Mouse (Mus musculus) heart, embryonic 13.5 days (tissue): ENCODE measurements around the gene Trim17. TPM values are rescaled to one million over a fixed set of nuclear protein-coding genes. Genes with fewer than 3 reads are reported as not detected.
A peak's percentile ranks its signal among the peaks of the same experiment; 100 is the strongest.

Experiments
- ATAC-seq: fragments of 200-750 bp; cut with Nextera tagmentation; 2 replicates; pipeline ENCODE4 v1.8.0; 2017; ENCODE audit warnings: moderate TSS enrichment; ENCODE audit not compliant: insufficient number of reproducible peaks, low FRiP score, low TSS enrichment; ENCODE audit errors: extremely low read depth
- H3K27ac ChIP-seq: fragments of 300-500 bp; sonication (generic); replicated peaks from 2 replicates; pipeline ENCODE4 v1.5.1; 2015; ENCODE audit warnings: moderate library complexity, mild to moderate bottlenecking, inconsistent platforms
- H3K27me3 ChIP-seq: fragments of 300-500 bp; sonication (generic); replicated peaks from 2 replicates; pipeline ENCODE4 v1.6.1; 2015; ENCODE audit warnings: mild to moderate bottlenecking, inconsistent platforms
- H3K36me3 ChIP-seq: fragments of 300-500 bp; sonication (generic); 2 replicates; pipeline ENCODE4 v1.6.1; 2015; ENCODE audit warnings: mild to moderate bottlenecking, inconsistent platforms
- H3K4me1 ChIP-seq: fragments of 300-500 bp; sonication (generic); 2 replicates; pipeline ENCODE4 v1.6.1; 2015; ENCODE audit warnings: inconsistent platforms
- H3K4me2 ChIP-seq: fragments of 300-500 bp; sonication (generic); 2 replicates; pipeline ENCODE4 v1.6.1; 2015; ENCODE audit warnings: inconsistent platforms, mild to moderate bottlenecking, moderate library complexity
- H3K4me3 ChIP-seq: fragments of 300-500 bp; sonication (generic); 2 replicates; pipeline ENCODE4 v1.5.1; 2015; ENCODE audit warnings: moderate library complexity, mild to moderate bottlenecking, inconsistent platforms
- H3K9ac ChIP-seq: fragments of 300-500 bp; sonication (generic); 2 replicates; pipeline ENCODE4 v1.6.1; 2015; ENCODE audit warnings: inconsistent platforms, mild to moderate bottlenecking, moderate library complexity
- H3K9me3 ChIP-seq: fragments of 300-500 bp; sonication (generic); 2 replicates; pipeline ENCODE4 v1.6.1; 2016; ENCODE audit warnings: inconsistent platforms
- WGBS: fragments of 180-500 bp; shearing (Covaris S2); methylation state at CpG from one replicate; pipeline ENCODE4 v1.1.7; 2015; ENCODE audit warnings: mixed read lengths; 5-methylcytosine and 5-hydroxymethylcytosine counted together
- polyA plus RNA-seq: library from polyadenylated mRNA; unstranded; fragments of >200 nt; fragmentation: Nextera tagmentation; extraction: Ambion mirVana; gene quantifications from 2 replicates; pipeline ENCODE4 v1.2.1, GENCODE M21; 2015

The Trim17 gene
- polyA plus RNA-seq, 1 experiment from 2014 or later = 0.76 TPM

DNA sequence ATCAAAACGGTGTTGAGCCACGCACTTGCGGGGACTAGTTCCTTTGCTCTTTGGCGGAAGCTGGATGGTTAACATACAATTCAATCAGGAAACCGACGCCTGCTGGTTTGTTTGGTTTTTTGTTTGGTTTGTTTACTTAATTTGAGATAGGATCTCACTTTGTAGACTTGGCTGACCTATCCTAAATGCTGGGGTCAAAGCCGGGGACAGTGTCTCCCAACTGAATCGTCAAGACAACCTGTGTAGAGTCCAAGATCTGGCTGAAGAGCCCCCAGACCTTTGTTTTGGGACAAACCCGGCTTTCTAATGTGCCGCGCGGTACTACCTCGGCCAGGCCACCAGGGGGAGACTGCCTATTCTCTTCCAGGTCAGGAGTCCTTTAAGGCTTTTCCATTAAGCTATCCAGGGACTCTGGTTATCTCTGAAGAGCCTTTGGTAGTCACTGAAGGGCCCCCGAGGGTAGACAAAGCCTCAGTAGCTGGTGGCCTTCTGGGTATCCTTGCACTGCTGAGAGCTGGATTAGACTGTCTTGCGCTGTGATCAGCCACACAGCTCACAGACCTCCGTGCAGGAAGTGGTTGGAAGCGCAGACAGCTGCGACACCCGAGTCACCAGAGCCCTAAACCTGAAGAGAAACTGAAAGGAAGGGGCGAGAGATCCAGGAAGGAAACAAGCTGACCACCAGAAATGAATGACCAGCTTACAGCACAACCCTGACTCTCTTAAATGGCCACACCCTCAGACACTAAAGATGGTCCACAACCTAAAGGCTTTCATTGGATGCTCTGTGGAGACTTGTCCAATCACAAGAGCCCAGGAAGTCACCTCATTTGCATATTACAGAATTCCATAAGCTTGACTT, 26.5 kb upstream of the Trim17 start:
- peak overlapping the region; percentile 61 for H3K27ac ChIP-seq
- H3K4me3 ChIP-seq = peak overlapping the region; percentile 40
- 0 out of 2 replicates have a peak, but pooled peaks cover 2% of the 10 kb centered on the region for H3K27me3 ChIP-seq
- H3K9me3 ChIP-seq = no peaks in the 10 kb centered on the region
- H3K4me2 ChIP-seq = peak overlapping the region; percentile 63
- peak; percentile 24; the same call in 1 of the 2 replicates for ATAC-seq
- peak overlapping the region; percentile 63 for H3K9ac ChIP-seq
- peaks cover 12% of the 10 kb centered on the region for H3K4me1 ChIP-seq
- H3K36me3 ChIP-seq = peaks cover 23% of the 10 kb centered on the region
- 15% methylated on average over 20 of the region's 20 CpGs for WGBS

DNA sequence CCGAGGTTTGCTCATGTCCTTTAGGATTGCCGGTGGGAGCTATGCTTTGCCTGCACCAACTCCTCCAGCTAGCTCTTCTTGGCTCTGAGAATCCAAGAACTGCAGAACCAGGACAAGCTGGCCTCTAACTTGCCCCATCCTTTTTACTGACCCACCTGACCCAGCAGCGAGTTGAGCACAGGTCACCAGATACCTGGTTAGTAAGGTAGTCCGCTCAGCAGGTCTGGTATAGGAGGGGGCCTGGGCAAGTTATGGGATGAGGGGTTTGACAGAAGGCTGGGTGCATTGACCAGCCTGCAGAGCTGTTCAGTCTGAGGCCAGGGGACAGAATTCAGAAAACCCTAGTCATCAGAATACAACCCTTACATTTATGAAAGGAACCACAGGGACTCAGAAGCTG, 25.4 kb upstream of the Trim17 start:
- WGBS = 57% methylated on average over 4 of the region's 4 CpGs
- Histone ChIP-seq H3K4me2 (no peak overlapping the region), H3K9me3 (no peaks in the 10 kb centered on the region), H3K36me3 (peaks cover 33% of the 10 kb centered on the region), H3K27me3 (0 out of 2 replicates have a peak, but pooled peaks cover 2% of the 10 kb centered on the region), H3K4me3 (no peak overlapping the region), H3K9ac (no peak overlapping the region), H3K4me1 (peaks cover 12% of the 10 kb centered on the region), H3K27ac (no peak overlapping the region)
- ATAC-seq = no peak

DNA sequence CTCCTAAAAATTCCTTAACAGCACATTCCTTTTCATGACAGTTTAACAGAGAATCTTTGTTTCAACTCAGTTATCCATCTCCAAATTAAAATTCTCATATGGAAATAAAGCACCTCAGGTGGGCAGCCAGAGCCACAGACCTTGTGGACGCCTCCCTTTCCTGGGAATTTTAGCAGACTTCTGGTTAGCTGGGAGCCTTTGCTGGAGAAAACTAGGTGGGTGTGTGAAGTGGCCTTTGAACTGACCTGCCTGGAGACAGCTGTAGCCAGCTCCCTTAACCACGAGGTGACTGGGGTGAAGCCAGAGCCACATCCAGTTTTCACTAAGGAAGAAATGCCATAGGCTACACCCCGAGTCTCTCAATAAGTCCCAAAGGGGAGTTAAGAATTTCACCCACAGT, 24.8 kb upstream of the Trim17 start:
- Histone ChIP-seq H3K4me1 (peaks cover 12% of the 10 kb centered on the region), H3K9me3 (no peaks in the 10 kb centered on the region), H3K27me3 (0 out of 2 replicates have a peak, but pooled peaks cover 2% of the 10 kb centered on the region), H3K4me3 (no peak overlapping the region), H3K9ac (0 out of 2 replicates have a peak overlapping the region, but pooled peaks have one; percentile 1), H3K4me2 (no peak overlapping the region), H3K36me3 (peaks cover 39% of the 10 kb centered on the region), H3K27ac (no peak overlapping the region)
- WGBS = 59% methylated on average over 3 of the region's 3 CpGs
- no peak for ATAC-seq

DNA sequence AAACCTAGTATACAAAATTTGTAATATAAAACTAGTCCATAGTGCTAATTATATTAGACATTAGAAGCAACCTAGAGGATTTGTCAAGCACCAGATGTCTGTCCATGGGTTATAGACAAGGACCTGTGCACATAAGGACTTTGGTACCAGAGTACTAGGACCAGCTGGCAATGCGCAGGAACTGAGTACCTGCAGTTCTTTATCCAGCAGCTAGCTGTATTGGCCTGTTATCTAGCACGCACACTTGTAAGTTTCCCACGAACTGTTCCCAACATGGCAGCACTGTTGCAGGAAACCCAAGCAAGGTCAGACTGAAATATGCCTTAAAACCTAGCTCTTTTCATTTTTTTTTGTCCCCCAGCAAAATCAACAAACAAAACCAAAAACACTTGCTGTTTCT, 24.2 kb upstream of the Trim17 start:
- Histone ChIP-seq H3K9me3 (no peaks in the 10 kb centered on the region), H3K9ac (no peak overlapping the region), H3K4me1 (peaks cover 12% of the 10 kb centered on the region), H3K27me3 (0 out of 2 replicates have a peak, but pooled peaks cover 2% of the 10 kb centered on the region), H3K27ac (no peak overlapping the region), H3K4me2 (no peak overlapping the region), H3K36me3 (peaks cover 44% of the 10 kb centered on the region), H3K4me3 (no peak overlapping the region)
- 72% methylated on average over 3 of the region's 3 CpGs for WGBS
- no peak for ATAC-seq

DNA sequence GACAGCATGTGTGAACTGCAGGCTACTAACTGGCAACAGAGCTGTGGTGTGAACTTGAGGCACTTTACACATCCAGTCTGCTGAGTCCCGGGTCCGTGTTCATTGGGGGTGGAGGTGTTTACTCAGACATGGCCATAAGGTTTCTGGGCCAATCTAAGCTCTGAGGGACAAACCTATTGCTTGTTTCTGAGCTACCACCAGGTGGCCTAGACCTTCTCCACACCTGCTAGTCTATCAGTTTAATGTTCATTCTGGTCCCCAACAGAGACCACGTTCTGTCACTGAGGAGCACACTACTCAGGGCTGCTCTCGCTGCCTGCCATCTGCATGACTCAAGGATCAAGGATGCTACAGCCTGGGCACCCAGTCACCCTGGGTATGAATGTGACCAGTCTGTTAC, 22.9 kb upstream of the Trim17 start:
- Histone ChIP-seq H3K4me1 (peaks cover 17% of the 10 kb centered on the region), H3K27me3 (no peaks in the 10 kb centered on the region), H3K27ac (no peak overlapping the region), H3K9ac (no peak overlapping the region), H3K4me2 (no peak overlapping the region), H3K36me3 (peaks cover 56% of the 10 kb centered on the region), H3K4me3 (no peak overlapping the region), H3K9me3 (no peaks in the 10 kb centered on the region)
- 77% methylated on average over 4 of the region's 4 CpGs for WGBS
- ATAC-seq = no peak

DNA sequence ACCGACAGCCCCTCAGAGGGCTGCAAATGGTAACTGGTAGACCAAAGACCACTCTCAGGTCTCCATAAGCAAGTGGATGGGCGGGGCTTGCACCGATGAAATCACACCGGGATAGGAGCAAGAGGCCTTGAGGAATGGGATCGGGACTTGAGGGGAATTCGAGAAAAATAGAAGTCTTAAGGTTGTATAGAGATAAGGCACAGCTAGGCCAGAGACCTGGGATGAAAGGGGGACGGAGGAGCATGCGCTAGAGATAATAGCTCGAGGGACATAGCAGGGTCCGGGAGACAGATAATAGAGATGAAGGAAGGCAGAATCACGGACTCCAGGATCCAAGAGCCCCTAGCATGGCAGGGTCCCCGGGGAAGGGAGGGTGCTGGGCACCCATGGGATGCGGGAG, 16.6 kb upstream of the Trim17 start:
- H3K4me3 ChIP-seq = peak overlapping the region; percentile 88
- peak overlapping the region; percentile 88 for H3K27ac ChIP-seq
- peaks cover 26% of the 10 kb centered on the region for H3K4me1 ChIP-seq
- ATAC-seq = no peak
- H3K9me3 ChIP-seq = no peaks in the 10 kb centered on the region
- peak overlapping the region; percentile 93 for H3K4me2 ChIP-seq
- peaks cover 39% of the 10 kb centered on the region for H3K36me3 ChIP-seq
- H3K9ac ChIP-seq = peak overlapping the region; percentile 96
- peaks cover 4% of the 10 kb centered on the region; the same call in 1 of the 2 replicates for H3K27me3 ChIP-seq
- 1% methylated on average over 13 of the region's 13 CpGs for WGBS

DNA sequence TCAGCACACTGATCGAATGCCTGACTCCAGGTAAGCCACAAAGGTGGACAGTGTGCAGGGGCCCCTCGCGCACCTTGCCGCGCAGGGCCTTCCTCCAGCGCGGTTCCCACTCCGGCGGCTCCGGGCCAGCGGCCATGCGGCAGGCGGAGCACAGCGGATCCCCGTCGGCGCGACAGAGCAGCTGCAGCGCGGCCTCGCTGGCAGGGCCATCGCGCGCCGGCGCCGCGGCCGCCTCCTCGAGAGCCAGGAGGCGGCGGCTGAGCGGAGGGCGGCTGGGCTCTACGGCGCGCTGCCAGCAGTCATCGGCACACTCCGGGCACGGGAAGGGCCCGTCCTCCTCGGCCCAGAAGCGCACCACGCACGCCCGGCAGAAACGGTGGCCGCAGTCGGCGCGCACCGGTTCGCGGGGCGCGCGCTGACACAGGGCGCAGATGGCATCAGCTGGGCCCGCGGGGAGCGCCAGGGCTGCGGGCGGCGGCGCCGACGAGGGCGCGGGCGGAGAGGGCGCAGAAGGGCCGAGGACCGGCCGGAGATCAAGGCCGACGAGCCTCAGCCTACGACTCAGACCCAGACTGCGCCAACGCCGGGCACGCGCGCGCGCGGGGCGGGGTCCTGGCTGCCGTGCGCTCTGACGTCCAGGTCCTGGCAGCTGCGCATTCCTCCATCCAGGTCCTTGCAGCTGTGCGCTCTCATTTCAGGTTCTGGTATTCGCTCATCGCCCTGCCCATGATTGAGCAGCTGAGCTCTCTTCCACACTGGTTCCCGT, 16.0 kb upstream of the Trim17 start, which contains the start of gene Rnf187:
TSS of gene Rnf187 (minus strand) at position 595 of the 766 bp plus-strand sequence.
- WGBS = under 1% methylated on average over 85 of the region's 95 CpGs
- peaks cover 9% of the 10 kb centered on the region for H3K27me3 ChIP-seq
- H3K9me3 ChIP-seq = no peaks in the 10 kb centered on the region
- peaks cover 33% of the 10 kb centered on the region for H3K36me3 ChIP-seq
- peak within 1 kb of the TSS; percentile 93 for H3K4me2 ChIP-seq
- H3K9ac ChIP-seq = peak within 1 kb of the TSS; percentile 96
- peaks cover 26% of the 10 kb centered on the region for H3K4me1 ChIP-seq
- peak within 1 kb of the TSS; percentile 88 for H3K27ac ChIP-seq
- peak within 1 kb of the TSS; percentile 88 for H3K4me3 ChIP-seq
- ATAC-seq = peak; percentile 85

DNA sequence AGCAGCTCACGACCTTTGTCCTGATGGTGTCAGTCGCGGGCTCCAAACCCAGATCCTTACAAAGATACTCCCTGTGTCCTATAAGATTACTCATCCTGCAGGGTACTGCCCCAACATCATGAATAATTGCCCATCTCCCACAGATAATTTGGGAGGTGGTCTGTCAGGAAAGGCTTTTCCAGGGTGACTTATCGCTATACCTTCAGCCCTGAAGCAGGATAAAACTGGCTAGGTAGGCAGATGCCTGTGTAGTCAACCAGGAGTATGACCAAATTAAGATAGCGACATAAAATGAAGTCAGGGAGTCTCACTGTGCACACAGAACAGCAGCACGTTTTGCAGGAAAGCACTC, 15.4 kb upstream of the Trim17 start:
- Histone ChIP-seq H3K27ac (peak overlapping the region; percentile 88), H3K27me3 (peaks cover 14% of the 10 kb centered on the region), H3K4me1 (peaks cover 26% of the 10 kb centered on the region), H3K36me3 (peaks cover 27% of the 10 kb centered on the region), H3K9ac (peak overlapping the region; percentile 96), H3K4me3 (peak overlapping the region; percentile 88), H3K4me2 (peak overlapping the region; percentile 93), H3K9me3 (no peaks in the 10 kb centered on the region)
- WGBS = 22% methylated on average over 6 of the region's 6 CpGs
- no peak for ATAC-seq

DNA sequence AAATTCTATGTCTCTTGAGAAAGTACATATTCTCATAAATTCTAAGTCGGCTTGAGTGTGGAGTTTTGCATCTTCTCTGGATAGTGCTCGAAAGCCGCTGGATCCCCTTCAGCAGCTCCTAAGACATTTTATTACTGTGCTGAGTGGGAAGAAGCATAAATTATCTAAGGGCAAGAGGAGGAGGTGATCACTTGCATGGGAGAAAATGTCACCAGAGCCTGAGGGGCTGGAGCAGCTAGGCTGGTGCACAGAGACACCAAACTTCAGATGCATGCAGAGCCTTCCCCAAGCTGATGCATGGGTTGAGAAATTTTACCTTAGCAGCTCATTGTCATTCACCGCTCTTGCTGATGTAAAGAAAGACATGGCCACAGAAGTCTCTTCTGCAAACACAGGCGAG, 10.3 kb upstream of the Trim17 start:
- no peaks in the 10 kb centered on the region for H3K9me3 ChIP-seq
- H3K36me3 ChIP-seq = no peaks in the 10 kb centered on the region
- ATAC-seq = no peak
- H3K4me1 ChIP-seq = peaks cover 17% of the 10 kb centered on the region
- peaks cover 59% of the 10 kb centered on the region for H3K27me3 ChIP-seq
- no peak overlapping the region for H3K27ac ChIP-seq
- H3K4me3 ChIP-seq = no peak overlapping the region
- H3K4me2 ChIP-seq = no peak overlapping the region
- 72% methylated on average over 5 of the region's 5 CpGs for WGBS
- H3K9ac ChIP-seq = no peak overlapping the region

DNA sequence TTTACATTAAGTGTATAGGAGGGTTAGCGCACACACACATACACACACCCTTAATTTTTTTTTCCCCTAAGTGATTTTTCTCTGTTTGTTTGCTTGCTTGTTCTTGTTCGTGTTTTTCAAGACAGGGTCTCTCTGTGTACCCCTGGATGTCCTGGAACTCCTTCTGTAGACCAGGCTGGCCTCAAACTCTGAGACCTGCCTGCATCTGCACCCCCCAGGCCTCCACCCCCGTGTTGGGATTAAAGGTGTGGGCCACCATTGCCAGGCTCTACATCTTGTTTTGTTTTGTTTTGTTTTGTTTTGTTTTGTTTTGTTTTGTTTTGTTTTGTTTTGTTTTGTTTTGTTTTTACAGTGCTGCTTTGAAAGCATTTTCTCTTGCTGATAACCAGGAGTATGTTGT, 7.2 kb upstream of the Trim17 start:
- peaks cover 82% of the 10 kb centered on the region for H3K27me3 ChIP-seq

DNA sequence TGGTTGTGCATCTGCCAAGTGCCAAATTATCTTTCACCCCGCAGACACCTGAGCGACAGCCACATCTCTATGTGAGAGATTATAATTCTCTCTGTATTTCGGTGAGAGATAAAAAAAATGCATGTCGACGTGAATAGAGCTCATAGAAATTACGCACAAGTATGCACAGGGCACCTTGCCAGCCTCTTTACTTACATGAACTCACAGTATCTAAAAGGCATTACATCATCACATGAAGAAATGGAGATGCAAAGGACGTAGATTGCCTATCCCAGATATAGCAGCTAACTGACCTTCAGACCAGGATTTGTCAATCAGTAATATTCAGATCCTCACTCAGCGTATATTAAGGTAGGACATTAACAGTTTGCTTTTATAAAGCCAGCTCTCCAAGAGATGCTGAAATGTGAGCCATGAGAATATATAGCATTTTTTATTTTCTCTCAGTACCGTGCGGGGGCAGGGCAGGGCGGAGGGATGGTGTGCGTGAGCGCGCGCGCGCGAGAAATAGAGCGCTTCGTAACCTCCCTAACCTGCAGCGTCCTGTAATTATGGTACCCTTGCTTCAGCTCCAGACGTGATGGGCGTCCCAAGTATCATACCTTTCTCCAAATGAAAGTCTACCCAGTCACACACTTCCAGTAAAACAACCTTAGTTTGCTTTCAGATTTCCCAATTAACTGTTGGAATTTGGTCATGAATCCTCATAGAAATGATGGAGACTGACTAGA, 6.5 kb upstream of the Trim17 start:
- Histone ChIP-seq H3K36me3 (no peaks in the 10 kb centered on the region), H3K27me3 (peaks cover 82% of the 10 kb centered on the region), H3K9ac (peak overlapping the region; percentile 71), H3K4me1 (peaks cover 20% of the 10 kb centered on the region), H3K4me3 (peak overlapping the region; percentile 52), H3K4me2 (peak overlapping the region; percentile 73), H3K9me3 (no peaks in the 10 kb centered on the region), H3K27ac (peak overlapping the region; percentile 73)
- ATAC-seq = no peak
- WGBS = 18% methylated on average over 23 of the region's 23 CpGs

More for the DNA sequence above, 7.2 kb upstream of the Trim17 start:
- H3K4me1 ChIP-seq = peaks cover 17% of the 10 kb centered on the region
- no peaks in the 10 kb centered on the region for H3K9me3 ChIP-seq
- H3K36me3 ChIP-seq = no peaks in the 10 kb centered on the region
- no peak overlapping the region for H3K9ac ChIP-seq
- no peak overlapping the region for H3K27ac ChIP-seq
- H3K4me3 ChIP-seq = no peak overlapping the region
- H3K4me2 ChIP-seq = peak overlapping the region; percentile 73; the same call in 1 of the 2 replicates
- 74% methylated on average over 3 of the region's 3 CpGs for WGBS
- no peak for ATAC-seq
